Mouse (Mus musculus) right cerebral cortex, postnatal 14 days (tissue): ENCODE results near the gene Olfr857.
"Not testable (repeated sequence)": the region's sequence is repeated elsewhere in the genome, so short reads cannot be mapped to it uniquely, and the experiment has no call there.

ENCODE experiments used
- DNase-seq: peaks from one replicate; pipeline ENCODE4 v3.0.0; 2022

Gene Olfr857

GRCm38 (mm10) chr9:19709133-19709532 lies at the start of gene Olfr857:
TSS of gene Olfr857 (plus strand) at chr9:19709433.
- no peak for DNase-seq

- no peak for DNase-seq
These were observed 19.0 kb upstream of the Olfr857 start for GRCm38 (mm10) chr9:19690281-19690680.

DNA sequence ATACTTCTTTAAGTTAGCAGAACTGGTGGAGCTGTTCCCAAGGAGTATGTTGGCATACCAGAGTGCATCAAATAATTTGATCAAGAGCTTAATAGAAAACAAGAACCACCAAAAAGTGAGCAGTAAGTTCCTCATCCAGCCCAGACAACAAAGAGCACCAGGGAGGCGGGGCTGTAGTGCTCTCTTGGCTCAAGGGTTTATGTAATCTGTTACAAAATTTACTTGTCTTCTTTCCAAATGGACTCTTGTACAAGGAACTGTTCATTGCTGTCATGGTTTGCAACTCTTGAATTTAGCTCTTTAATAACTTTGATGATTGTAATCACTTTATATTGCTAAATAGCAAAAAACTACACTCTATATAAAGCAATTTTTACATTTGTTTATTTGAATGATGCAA lies 17.8 kb upstream of the Olfr857 start:
- no peak for DNase-seq

GRCm38 (mm10) chr9:19692430-19692829 lies 16.8 kb upstream of the Olfr857 start:
- no peak for DNase-seq

- not testable (repeated sequence) for DNase-seq
These were observed 14.9 kb upstream of the Olfr857 start for GRCm38 (mm10) chr9:19694285-19694684.

DNA sequence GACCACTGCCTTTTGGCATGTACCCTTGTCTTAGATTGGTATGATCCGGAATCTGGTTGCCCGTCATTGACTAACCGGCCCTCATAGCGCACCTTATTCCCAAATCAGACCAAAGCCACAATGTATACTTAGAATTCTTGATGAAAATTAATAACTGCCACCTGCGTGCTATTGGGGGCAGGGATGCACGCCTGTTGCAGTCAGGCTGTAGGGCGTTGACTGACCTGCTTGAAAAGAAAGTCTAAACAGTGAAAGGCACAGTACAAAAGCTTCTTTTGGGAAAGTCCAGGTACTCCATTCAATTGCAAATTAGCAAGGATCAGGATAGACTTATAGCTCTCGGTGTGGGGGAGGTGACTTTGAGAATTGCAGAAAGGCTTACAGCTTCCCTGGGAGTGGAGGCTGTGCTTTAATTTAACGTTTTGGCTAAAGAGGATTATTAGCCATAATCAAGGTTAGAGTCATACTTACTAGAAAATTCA lies 14.3 kb upstream of the Olfr857 start:
- not testable (repeated sequence) for DNase-seq

DNA sequence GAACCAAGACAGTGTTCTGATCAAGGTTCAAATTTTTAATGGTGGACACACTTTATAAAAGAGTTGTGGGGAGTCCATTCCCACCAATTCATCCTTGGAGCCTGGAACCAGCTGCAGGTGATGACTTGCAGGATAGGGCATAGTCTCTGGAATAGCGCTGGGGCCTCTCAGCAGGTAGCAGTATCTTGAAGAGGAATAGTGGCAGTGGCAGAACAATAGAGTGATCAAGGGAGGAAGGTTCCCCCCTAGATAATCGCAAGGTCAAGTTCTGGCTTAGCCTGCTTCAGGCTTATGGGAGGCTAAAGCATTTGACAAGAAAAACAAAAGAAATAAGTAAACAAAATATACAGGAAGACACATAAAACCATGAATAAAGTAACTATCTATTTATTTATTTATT lies 4.7 kb upstream of the Olfr857 start:
- not testable (repeated sequence) for DNase-seq
